Mouse (Mus musculus) E14TG2a.4 (cell line): Measurements from ENCODE around the gene Sema3f.

Experiments
- CTCF ChIP-seq: conservative IDR thresholded peaks from 2 replicates; pipeline ENCODE4 v1.5.1; 2014; ENCODE audit warnings: low read length
- NANOG ChIP-seq: IDR thresholded peaks from 2 replicates; pipeline ENCODE4 v1.6.1; 2014; ENCODE audit warnings: borderline replicate concordance, low read length, mixed read lengths
- POU5F1 ChIP-seq: IDR thresholded peaks from 2 replicates; pipeline ENCODE4 v1.6.1; 2014; ENCODE audit warnings: low read length, borderline replicate concordance

- TF ChIP-seq CTCF: no peak
- TF ChIP-seq NANOG: no peak
- no peak for TF ChIP-seq POU5F1
These were observed 77.1 kb downstream of the Sema3f start for GRCm38 (mm10) chr9:107633091-107633660.
